Mouse (Mus musculus) hindbrain, embryonic 12.5 days (tissue): Measurements from ENCODE around the gene Nanog. TPM values are rescaled to one million over a fixed set of nuclear protein-coding genes. Genes with fewer than 3 reads are reported as not detected.

Experiments
- ATAC-seq: fragments of 200-750 bp; cut with Nextera tagmentation; 2 replicates; pipeline ENCODE4 v1.8.0; 2017; ENCODE audit warnings: moderate TSS enrichment; ENCODE audit not compliant: low FRiP score
- H3K27ac ChIP-seq: fragments of 300-500 bp; sonication (generic); 2 replicates; pipeline ENCODE4 v1.5.1; 2016; ENCODE audit warnings: mild to moderate bottlenecking
- H3K27me3 ChIP-seq: fragments of 300-500 bp; sonication (generic); 2 replicates; pipeline ENCODE4 v1.6.1; 2016; ENCODE audit warnings: mild to moderate bottlenecking
- H3K36me3 ChIP-seq: fragments of 300-500 bp; sonication (generic); 2 replicates; pipeline ENCODE4 v1.6.1; 2016; ENCODE audit warnings: mild to moderate bottlenecking
- H3K4me1 ChIP-seq: fragments of 300-500 bp; sonication (generic); 2 replicates; pipeline ENCODE4 v1.6.1; 2016
- H3K4me2 ChIP-seq: fragments of 300-500 bp; sonication (generic); replicated peaks from 2 replicates; pipeline ENCODE4 v1.6.1; 2016; ENCODE audit warnings: mild to moderate bottlenecking
- H3K4me3 ChIP-seq: fragments of 300-500 bp; sonication (generic); 2 replicates; pipeline ENCODE4 v1.5.1; 2016; ENCODE audit warnings: mild to moderate bottlenecking
- H3K9ac ChIP-seq: fragments of 300-500 bp; sonication (generic); 2 replicates; pipeline ENCODE4 v1.6.1; 2016; ENCODE audit warnings: mild to moderate bottlenecking, moderate library complexity
- H3K9me3 ChIP-seq: fragments of 300-500 bp; sonication (generic); replicated peaks from 2 replicates; pipeline ENCODE4 v1.6.1; 2016; ENCODE audit warnings: mild to moderate bottlenecking
- WGBS: fragments of 180-500 bp; shearing (Covaris S2); methylation state at CpG from one replicate; pipeline ENCODE4 v1.1.7; 2016; 5-methylcytosine and 5-hydroxymethylcytosine counted together
- polyA plus RNA-seq: library from polyadenylated mRNA; unstranded; fragments of >200 nt; fragmentation: Nextera tagmentation; extraction: Ambion mirVana; gene quantifications from 2 replicates; pipeline ENCODE4 v1.2.1, GENCODE M21; 2016

Gene Nanog
- 0.14 and 0.27 TPM in 2 replicates for polyA plus RNA-seq

GRCm38 (mm10) chr6:122707036-122707800 lies at the start of gene Nanog:
Nanog (plus strand) TSS chr6:122707489.
- Histone ChIP-seq H3K27ac (no peak within 1 kb of the TSS), H3K9ac (no peak within 1 kb of the TSS), H3K4me2 (no peak within 1 kb of the TSS), H3K36me3 (no peaks in the 10 kb centered on the region), H3K27me3 (peaks cover 19% of the 10 kb centered on the region), H3K4me3 (no peak within 1 kb of the TSS), H3K9me3 (no peaks in the 10 kb centered on the region), H3K4me1 (peaks cover 11% of the 10 kb centered on the region; the same call in 1 of the 2 replicates)
- WGBS: 15% methylated on average over 12 of the region's 12 CpGs
- no peak for ATAC-seq

- no peak overlapping the region for H3K4me2 ChIP-seq
- no peak for ATAC-seq
- 87% methylated on average over 5 of the region's 5 CpGs for WGBS
- no peak overlapping the region for H3K27ac ChIP-seq
- H3K4me1 ChIP-seq: no peaks in the 10 kb centered on the region
- peaks cover 5% of the 10 kb centered on the region for H3K27me3 ChIP-seq
- H3K9me3 ChIP-seq: no peaks in the 10 kb centered on the region
- H3K36me3 ChIP-seq: no peaks in the 10 kb centered on the region
- H3K4me3 ChIP-seq: no peak overlapping the region
- H3K9ac ChIP-seq: no peak overlapping the region
Observed at GRCm38 (mm10) chr6:122657630-122658029, 49.7 kb upstream of the Nanog start.

- Histone ChIP-seq H3K27ac (no peak overlapping the region), H3K36me3 (no peaks in the 10 kb centered on the region), H3K27me3 (peaks cover 15% of the 10 kb centered on the region), H3K9me3 (no peaks in the 10 kb centered on the region), H3K4me2 (no peak overlapping the region), H3K9ac (no peak overlapping the region), H3K4me3 (no peak overlapping the region), H3K4me1 (no peaks in the 10 kb centered on the region)
- ATAC-seq: no peak
- 16% methylated on average over 7 of the region's 7 CpGs for WGBS
Observed at GRCm38 (mm10) chr6:122659567-122659966, 47.7 kb upstream of the Nanog start.

- no peak overlapping the region for H3K27ac ChIP-seq
- H3K9me3 ChIP-seq: no peaks in the 10 kb centered on the region
- H3K9ac ChIP-seq: no peak overlapping the region
- whole genome bisulfite sequencing: 38% methylated on average over 8 of the region's 8 CpGs
- H3K27me3 ChIP-seq: peaks cover 15% of the 10 kb centered on the region
- no peak overlapping the region for H3K4me2 ChIP-seq
- no peaks in the 10 kb centered on the region for H3K4me1 ChIP-seq
- ATAC-seq: peak; percentile 57
- no peaks in the 10 kb centered on the region for H3K36me3 ChIP-seq
- H3K4me3 ChIP-seq: no peak overlapping the region
Observed at GRCm38 (mm10) chr6:122660601-122661379, 46.5 kb upstream of the Nanog start.

- Histone ChIP-seq H3K27ac (no peak overlapping the region), H3K4me2 (no peak overlapping the region), H3K4me3 (no peak overlapping the region), H3K27me3 (peaks cover 18% of the 10 kb centered on the region), H3K9me3 (no peaks in the 10 kb centered on the region), H3K36me3 (no peaks in the 10 kb centered on the region), H3K4me1 (no peaks in the 10 kb centered on the region), H3K9ac (no peak overlapping the region)
- no peak for ATAC-seq
- WGBS: 36% methylated on average over 22 of the region's 22 CpGs
Observed at GRCm38 (mm10) chr6:122662551-122663264, 44.6 kb upstream of the Nanog start.

GRCm38 (mm10) chr6:122663596-122664206 lies 43.6 kb upstream of the Nanog start:
- Histone ChIP-seq H3K4me2 (no peak overlapping the region), H3K9ac (no peak overlapping the region), H3K4me3 (no peak overlapping the region), H3K4me1 (no peaks in the 10 kb centered on the region), H3K27ac (no peak overlapping the region), H3K9me3 (no peaks in the 10 kb centered on the region), H3K36me3 (no peaks in the 10 kb centered on the region), H3K27me3 (peaks cover 18% of the 10 kb centered on the region)
- ATAC-seq: no peak
- 49% methylated on average over 14 of the region's 14 CpGs for WGBS

GRCm38 (mm10) chr6:122665866-122666265 lies 41.4 kb upstream of the Nanog start:
- Histone ChIP-seq H3K27ac (no peak overlapping the region), H3K36me3 (no peaks in the 10 kb centered on the region), H3K27me3 (peaks cover 18% of the 10 kb centered on the region), H3K4me1 (no peaks in the 10 kb centered on the region), H3K9ac (no peak overlapping the region), H3K4me2 (no peak overlapping the region), H3K9me3 (no peaks in the 10 kb centered on the region), H3K4me3 (no peak overlapping the region)
- 82% methylated on average over 7 of the region's 7 CpGs for WGBS
- ATAC-seq: no peak

- Histone ChIP-seq H3K27ac (no peak overlapping the region), H3K36me3 (no peaks in the 10 kb centered on the region), H3K4me3 (no peak overlapping the region), H3K9me3 (no peaks in the 10 kb centered on the region), H3K4me1 (no peaks in the 10 kb centered on the region), H3K4me2 (no peak overlapping the region), H3K27me3 (peaks cover 12% of the 10 kb centered on the region), H3K9ac (no peak overlapping the region)
- 71% methylated on average over 5 of the region's 5 CpGs for WGBS
- ATAC-seq: no peak
Observed at GRCm38 (mm10) chr6:122667715-122668114, 39.6 kb upstream of the Nanog start.

- no peaks in the 10 kb centered on the region for H3K4me1 ChIP-seq
- H3K27ac ChIP-seq: no peak overlapping the region
- no peak overlapping the region for H3K4me2 ChIP-seq
- H3K4me3 ChIP-seq: no peak overlapping the region
- H3K27me3 ChIP-seq: peaks cover 5% of the 10 kb centered on the region; the same call in 1 of the 2 replicates
- no peak overlapping the region for H3K9ac ChIP-seq
- H3K36me3 ChIP-seq: no peaks in the 10 kb centered on the region
- WGBS: 77% methylated on average over 5 of the region's 5 CpGs
- H3K9me3 ChIP-seq: no peaks in the 10 kb centered on the region
- peak; percentile 33; the same call in 1 of the 2 replicates for ATAC-seq
Observed at GRCm38 (mm10) chr6:122668823-122669222, 38.5 kb upstream of the Nanog start.

GRCm38 (mm10) chr6:122669406-122670200 lies 37.7 kb upstream of the Nanog start:
- ATAC-seq: peak; percentile 91
- Histone ChIP-seq H3K27me3 (0 out of 2 replicates have a peak, but pooled peaks cover 3% of the 10 kb centered on the region), H3K27ac (no peak overlapping the region)

GRCm38 (mm10) chr6:122670201-122670551 lies 37.1 kb upstream of the Nanog start:
- 0 out of 2 replicates have a peak, but pooled peaks cover 3% of the 10 kb centered on the region for H3K27me3 ChIP-seq
- no peaks in the 10 kb centered on the region for H3K9me3 ChIP-seq
- H3K4me1 ChIP-seq: no peaks in the 10 kb centered on the region
- no peak overlapping the region for H3K27ac ChIP-seq
- peak overlapping the region; percentile 40 for H3K4me3 ChIP-seq
- ATAC-seq: peak; percentile 22; the same call in 1 of the 2 replicates
- 27% methylated on average over 10 of the region's 10 CpGs for WGBS
- H3K9ac ChIP-seq: peak overlapping the region; percentile 41; the same call in 1 of the 2 replicates
- H3K4me2 ChIP-seq: peak overlapping the region; percentile 58
- H3K36me3 ChIP-seq: no peaks in the 10 kb centered on the region

More at GRCm38 (mm10) chr6:122669406-122670200, 37.7 kb upstream of the Nanog start:
- peak overlapping the region; percentile 58 for H3K4me2 ChIP-seq
- no peaks in the 10 kb centered on the region for H3K9me3 ChIP-seq
- no peaks in the 10 kb centered on the region for H3K4me1 ChIP-seq
- H3K36me3 ChIP-seq: no peaks in the 10 kb centered on the region
- peak overlapping the region; percentile 40 for H3K4me3 ChIP-seq
- H3K9ac ChIP-seq: peak overlapping the region; percentile 41
- WGBS: 9% methylated on average over 19 of the region's 19 CpGs
